Mouse (Mus musculus) erythroblast, embryonic 14.5 days (primary cell): Measurements from ENCODE around the gene Nkpd1. TPM values are rescaled to one million over a fixed set of nuclear protein-coding genes. Genes with fewer than 3 reads are reported as not detected.

Source experiments
- H3K27me3 ChIP-seq: 2 replicates; pipeline ENCODE4 v1.6.1; 2012; ENCODE audit warnings: inconsistent platforms; ENCODE audit not compliant: control insufficient read depth
- H3K36me3 ChIP-seq: 2 replicates; pipeline ENCODE4 v1.6.1; 2012; ENCODE audit warnings: mild to moderate bottlenecking, inconsistent platforms; ENCODE audit not compliant: control insufficient read depth
- H3K4me1 ChIP-seq: 2 replicates; pipeline ENCODE4 v1.6.1; 2012; ENCODE audit warnings: inconsistent platforms; ENCODE audit not compliant: control insufficient read depth
- H3K4me3 ChIP-seq: replicated peaks from 2 replicates; pipeline ENCODE3; 2012; ENCODE audit warnings: moderate library complexity, mild to moderate bottlenecking, inconsistent platforms
- H3K9me3 ChIP-seq: 2 replicates; pipeline ENCODE4 v1.6.1; 2012; ENCODE audit warnings: low read length, inconsistent platforms, mixed read lengths; ENCODE audit not compliant: control insufficient read depth
- GATA1 ChIP-seq: IDR thresholded peaks from 2 replicates; pipeline ENCODE4 v1.6.1; 2012; ENCODE audit warnings: low read length, inconsistent platforms, mixed read lengths
- TAL1 ChIP-seq: IDR thresholded peaks from 3 replicates; pipeline ENCODE4 v1.6.1; 2012; ENCODE audit warnings: low read length, inconsistent platforms, mixed read lengths
- polyA plus RNA-seq: library from polyadenylated mRNA; stranded (reverse); fragments of >175 nt; gene quantifications from 2 replicates; pipeline ENCODE4 v1.2.3, GENCODE M21; 2012

Nkpd1 gene
- polyA plus RNA-seq, 1 experiment: 0.02 TPM

DNA sequence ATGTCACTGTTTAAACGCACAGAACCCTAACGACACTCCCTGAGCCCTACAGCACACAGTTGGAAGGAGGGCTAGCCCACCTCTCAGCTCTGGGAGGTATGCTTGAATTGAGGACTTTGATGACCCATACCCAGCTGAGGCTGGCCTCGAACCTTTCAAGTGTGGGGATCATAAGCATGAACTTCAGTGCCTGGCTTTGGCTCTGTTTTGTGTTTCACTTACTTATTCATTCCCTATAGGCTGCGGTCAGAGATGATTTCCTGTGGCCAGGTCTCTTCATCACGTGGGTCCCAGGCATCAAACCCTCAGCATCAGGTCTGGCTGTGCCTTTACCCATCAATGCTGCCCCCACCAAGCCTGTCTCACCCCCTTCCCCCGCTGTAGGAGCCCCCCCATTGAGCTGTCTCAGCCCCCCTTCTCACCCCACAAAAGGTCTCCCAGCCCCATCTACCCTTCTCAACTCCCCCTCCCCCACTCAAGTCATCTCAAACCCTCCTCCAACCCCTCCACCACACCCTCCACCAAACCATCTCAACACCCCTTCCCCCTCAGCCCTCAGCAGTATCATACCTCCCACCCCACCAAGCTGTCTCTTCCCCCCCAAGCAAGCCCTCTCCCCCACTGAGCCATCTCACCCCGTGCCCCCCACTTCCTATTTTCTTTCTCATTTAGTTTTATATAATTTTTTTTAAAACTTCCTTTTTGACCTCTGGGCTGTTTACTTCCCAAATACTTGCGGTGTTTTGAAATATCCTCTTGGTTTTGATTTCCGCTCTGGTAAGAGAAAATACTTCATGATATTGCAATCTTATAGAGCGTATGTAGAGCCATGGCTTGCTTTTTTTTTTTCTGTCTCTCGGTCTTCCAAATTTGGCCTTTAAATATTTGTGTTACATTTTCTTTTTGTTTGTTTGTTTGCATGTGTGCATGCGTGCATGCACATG is 16.9 kb upstream of the Nkpd1 start:
- peaks cover 13% of the 10 kb centered on the region for H3K4me1 ChIP-seq
- no peaks in the 10 kb centered on the region for H3K27me3 ChIP-seq
- no peaks in the 10 kb centered on the region for H3K36me3 ChIP-seq
- no peak overlapping the region for H3K4me3 ChIP-seq
- TF ChIP-seq GATA1 (no peak), TAL1 (no peak)
- H3K9me3 ChIP-seq: no peaks in the 10 kb centered on the region

- Histone ChIP-seq H3K36me3 (no peaks in the 10 kb centered on the region), H3K4me3 (no peak overlapping the region), H3K9me3 (no peaks in the 10 kb centered on the region), H3K4me1 (peaks cover 20% of the 10 kb centered on the region), H3K27me3 (no peaks in the 10 kb centered on the region; the same call in 1 of the 2 replicates)
- no peak for TF ChIP-seq TAL1
- no peak for TF ChIP-seq GATA1
These were observed 16.0 kb upstream of the Nkpd1 start for GRCm38 (mm10) chr7:19501658-19502057.

DNA sequence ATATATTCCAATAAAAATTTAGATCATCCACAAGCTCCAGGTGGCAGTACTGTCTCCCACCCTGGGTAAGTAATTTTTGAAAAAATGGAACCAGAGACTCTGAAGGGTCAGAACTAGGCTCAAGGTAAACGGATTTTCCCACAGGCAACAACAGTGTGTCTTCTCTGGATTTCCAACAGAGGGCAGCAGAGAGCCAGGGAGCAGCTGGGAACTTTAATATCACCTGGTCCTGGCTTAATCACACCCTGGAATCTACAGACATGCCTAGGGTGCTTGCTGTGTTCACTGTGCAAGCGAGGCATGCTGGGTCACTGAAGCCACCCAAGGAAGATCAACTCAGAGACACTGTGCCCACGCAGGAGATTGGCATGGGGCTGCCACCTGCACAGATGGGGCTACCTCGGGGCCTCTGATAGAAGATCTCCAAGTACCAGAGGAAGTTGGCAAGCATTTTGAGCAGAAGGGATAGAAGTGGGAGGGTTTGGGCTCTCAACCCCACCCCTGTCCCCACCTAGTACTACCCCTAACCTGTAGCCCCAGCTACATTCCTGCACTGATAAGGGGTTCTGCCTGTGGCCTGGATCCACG is 14.1 kb upstream of the Nkpd1 start:
- Histone ChIP-seq H3K4me1 (peaks cover 33% of the 10 kb centered on the region), H3K27me3 (peaks cover 5% of the 10 kb centered on the region), H3K9me3 (no peaks in the 10 kb centered on the region), H3K4me3 (no peak overlapping the region), H3K36me3 (no peaks in the 10 kb centered on the region)
- TF ChIP-seq TAL1 (no peak), GATA1 (peak; percentile 66; the same call in 1 of the 2 replicates)

DNA sequence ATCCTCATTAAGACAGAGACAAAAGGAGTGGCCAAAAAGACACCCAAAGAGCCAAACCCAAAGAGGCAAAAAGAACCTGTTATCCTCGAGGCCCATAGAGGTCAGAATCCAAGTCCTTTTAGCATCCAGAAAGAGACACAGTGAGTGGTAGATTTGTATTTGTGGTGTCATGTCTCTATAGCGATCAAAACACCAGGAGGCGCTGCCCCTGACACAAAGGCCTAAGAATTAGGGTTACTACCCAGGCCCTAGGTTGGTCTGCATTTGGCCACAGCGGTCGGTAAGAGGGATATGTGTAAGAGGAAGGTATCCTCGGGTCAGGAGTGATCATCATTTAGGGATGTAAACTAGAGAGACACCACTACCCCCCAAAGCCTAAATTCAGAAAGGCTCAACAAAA is 11.3 kb upstream of the Nkpd1 start:
- H3K4me3 ChIP-seq: peak overlapping the region; percentile 78
- TF ChIP-seq TAL1: no peak
- TF ChIP-seq GATA1: no peak
- peaks cover 45% of the 10 kb centered on the region for H3K4me1 ChIP-seq

GRCm38 (mm10) chr7:19506969-19507611 is 10.5 kb upstream of the Nkpd1 start:
- H3K27me3 ChIP-seq: peaks cover 5% of the 10 kb centered on the region
- peaks cover 3% of the 10 kb centered on the region for H3K36me3 ChIP-seq
- peaks cover 46% of the 10 kb centered on the region for H3K4me1 ChIP-seq
- H3K9me3 ChIP-seq: no peaks in the 10 kb centered on the region
- peak overlapping the region; percentile 78 for H3K4me3 ChIP-seq
- TF ChIP-seq GATA1 (no peak), TAL1 (no peak)

More for the DNA sequence above, 11.3 kb upstream of the Nkpd1 start:
- Histone ChIP-seq H3K36me3 (peaks cover 2% of the 10 kb centered on the region), H3K9me3 (no peaks in the 10 kb centered on the region), H3K27me3 (peaks cover 5% of the 10 kb centered on the region)

DNA sequence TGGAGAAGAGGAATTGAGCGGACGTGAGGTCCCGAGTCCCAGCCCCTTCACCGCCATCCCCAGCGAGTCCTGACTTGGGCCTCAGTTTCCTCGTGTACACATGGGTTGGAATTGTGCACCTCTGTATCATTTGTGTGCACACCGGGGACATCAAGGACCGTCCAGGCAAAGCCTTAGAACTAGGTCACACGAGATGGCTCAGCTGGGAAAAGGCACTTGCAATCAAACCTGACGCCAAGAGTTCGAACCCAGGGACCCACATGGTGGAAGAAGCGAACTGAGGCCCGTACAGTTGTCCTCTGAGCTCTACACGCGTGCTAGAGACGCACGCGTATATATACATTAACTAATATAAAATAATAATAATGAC is 10.0 kb upstream of the Nkpd1 start:
- Histone ChIP-seq H3K4me1 (peaks cover 48% of the 10 kb centered on the region), H3K4me3 (peak overlapping the region; percentile 78), H3K27me3 (peaks cover 5% of the 10 kb centered on the region), H3K9me3 (no peaks in the 10 kb centered on the region), H3K36me3 (peaks cover 3% of the 10 kb centered on the region)
- TF ChIP-seq TAL1 (no peak), GATA1 (no peak)

GRCm38 (mm10) chr7:19508150-19508923 is 9.3 kb upstream of the Nkpd1 start, which contains the start of the genes Bloc1s3 and Trappc6a:
Gene Bloc1s3, minus strand, starts transcription at chr7:19508367.
Gene Trappc6a, plus strand, starts transcription at chr7:19508395.
- peaks cover 48% of the 10 kb centered on the region for H3K4me1 ChIP-seq
- H3K36me3 ChIP-seq: peaks cover 3% of the 10 kb centered on the region
- no peaks in the 10 kb centered on the region for H3K9me3 ChIP-seq
- H3K27me3 ChIP-seq: peaks cover 5% of the 10 kb centered on the region
- TF ChIP-seq TAL1 (no peak), GATA1 (no peak)
- H3K4me3 ChIP-seq: peak within 1 kb of the TSS; percentile 78

GRCm38 (mm10) chr7:19508924-19509568 is 8.6 kb upstream of the Nkpd1 start:
- Histone ChIP-seq H3K4me1 (peaks cover 43% of the 10 kb centered on the region), H3K27me3 (peaks cover 5% of the 10 kb centered on the region), H3K4me3 (peak overlapping the region; percentile 78)

More at GRCm38 (mm10) chr7:19508924-19509568, 8.6 kb upstream of the Nkpd1 start:
- Histone ChIP-seq H3K9me3 (no peaks in the 10 kb centered on the region), H3K36me3 (peaks cover 3% of the 10 kb centered on the region)
- TF ChIP-seq TAL1: no peak
- TF ChIP-seq GATA1: no peak
